Mouse (Mus musculus) bone marrow macrophage, adult 2 months (primary cell): ENCODE data around the gene Rcan1.

ENCODE experiments used
- CTCF ChIP-seq: IDR thresholded peaks from 2 replicates; pipeline ENCODE4 v1.5.1; 2012; ENCODE audit warnings: low read depth, mild to moderate bottlenecking, low read length, moderate library complexity
- POLR2A ChIP-seq: IDR thresholded peaks from 2 replicates; pipeline ENCODE4 v1.6.1; 2012; ENCODE audit warnings: mild to moderate bottlenecking, low read depth, low read length, borderline replicate concordance

GRCm38 (mm10) chr16:92433176-92433575 is 37.5 kb downstream of the Rcan1 start:
- TF ChIP-seq POLR2A (no peak), CTCF (no peak)
